In the genomic region with DNA sequence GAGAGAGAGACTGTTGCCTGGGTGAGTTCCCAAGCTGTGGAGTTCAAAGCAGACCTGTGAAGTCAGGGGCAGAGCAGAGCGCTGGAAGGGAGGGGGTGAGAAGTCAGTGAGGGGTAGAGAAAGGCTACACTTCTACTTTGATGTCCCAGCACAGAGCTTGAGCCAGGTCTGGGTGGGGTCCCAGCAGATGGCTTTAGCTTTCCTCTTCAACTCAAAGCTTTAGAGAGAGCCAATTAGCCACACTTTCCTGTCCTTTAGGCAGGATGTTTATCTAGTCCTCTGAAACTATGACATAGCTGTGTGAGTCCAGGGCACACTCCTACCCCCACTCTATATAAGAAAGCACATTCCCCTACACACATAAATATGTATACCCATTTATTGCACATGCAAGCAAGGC, we compare ENCODE assay signal across 14 mouse cellular contexts. TPM values are rescaled to one million over a fixed set of nuclear protein-coding genes. Genes with fewer than 3 reads are reported as not detected.
DNase-seq lines count a peak whose midpoint lies in the region; ATAC-seq and TF ChIP-seq lines count a peak whose summit lies in the region.
"Had no signal": no experiment of that assay in that cellular context is flagged by ENCODE, and none has a peak within 500 bp of the region (broad histone marks: within the 10 kb centered on the region; RNA-seq: fewer than 3 reads in every experiment).

No protein-coding gene starts in this region.

- H3K9ac ChIP-seq in heart, embryonic 11.5 days (ENCODE audit: low read depth, low read length): no peak overlapping the region
- H3K9ac ChIP-seq in lung, embryonic 14.5 days: no peak overlapping the region
- no peak overlapping the region for H3K9ac ChIP-seq in heart, embryonic 14.5 days (ENCODE audit: low read length)
- H3K9ac ChIP-seq in midbrain, embryonic 16.5 days (ENCODE audit: low read depth, low read length): no peak overlapping the region
- H3K9ac ChIP-seq: embryonic facial prominence, embryonic 15.5 days; hindbrain, embryonic 12.5 days; neural tube, embryonic 12.5 days had no signal

- no peak for DNase-seq in heart, embryonic 10.5 days (ENCODE audit: low spot score)
- peak; percentile 61 for DNase-seq in lung, embryonic 14.5 days
- DNase-seq in lung, adult 2 months: no peak
- no peak for DNase-seq in cerebellum, postnatal 14 days
- DNase-seq: cerebellum, adult 8-10 months; right cerebral cortex, adult 18-20 months; thymus, postnatal 36 days had no signal

- TF ChIP-seq POLR2A in lung, adult 2 months (IDR thresholded peaks at IDR 0.05; ENCODE audit: borderline replicate concordance, extremely low read depth, low read depth, low read length): no peak

- H3K4me3 ChIP-seq in heart, embryonic 10.5 days: no peak overlapping the region
- H3K4me3 ChIP-seq in heart, embryonic 11.5 days (ENCODE audit: low read depth, low read length): no peak overlapping the region
- no peak overlapping the region for H3K4me3 ChIP-seq in lung, embryonic 14.5 days (ENCODE audit: low read depth, low read length)
- H3K4me3 ChIP-seq in lung, adult 2 months (replicated peaks; ENCODE audit: extremely low read depth, low read depth, low read length): no peak overlapping the region
- no peak overlapping the region for H3K4me3 ChIP-seq in heart, embryonic 14.5 days (ENCODE audit: control insufficient read depth in 1 of 2, insufficient read depth in 1 of 2, low read depth in 1 of 2, low read length in 2 of 2)
- no peak overlapping the region for H3K4me3 ChIP-seq in midbrain, embryonic 16.5 days (ENCODE audit: low read depth, low read length)
- H3K4me3 ChIP-seq: embryonic facial prominence, embryonic 15.5 days; hindbrain, embryonic 12.5 days; layer of hippocampus, adult 2 months; neural tube, embryonic 12.5 days had no signal

- no peaks in the 10 kb centered on the region for H3K36me3 ChIP-seq in heart, embryonic 10.5 days
- H3K36me3 ChIP-seq in heart, embryonic 11.5 days (ENCODE audit: control insufficient read depth, insufficient read depth, low read length): no peaks in the 10 kb centered on the region
- no peaks in the 10 kb centered on the region for H3K36me3 ChIP-seq in lung, embryonic 14.5 days (ENCODE audit: insufficient read depth)
- no peaks in the 10 kb centered on the region for H3K36me3 ChIP-seq in heart, embryonic 14.5 days (ENCODE audit: control insufficient read depth, insufficient read depth, low read length)
- H3K36me3 ChIP-seq in midbrain, embryonic 16.5 days (ENCODE audit: control insufficient read depth, insufficient read depth, low read length): no peaks in the 10 kb centered on the region
- H3K36me3 ChIP-seq: embryonic facial prominence, embryonic 15.5 days; hindbrain, embryonic 12.5 days; neural tube, embryonic 12.5 days had no signal

- no peak; the same call in 1 of the 2 replicates for ATAC-seq in heart, embryonic 11.5 days (replicated peaks; ENCODE audit: insufficient number of reproducible peaks, low FRiP score, low TSS enrichment)
- ATAC-seq in lung, embryonic 14.5 days (ENCODE audit: insufficient read depth): peak; percentile 66
- ATAC-seq in heart, embryonic 14.5 days (ENCODE audit: insufficient number of reproducible peaks, insufficient read depth, low FRiP score, low read depth): peak; percentile 25; the same call in 1 of the 2 replicates
- peak; percentile 47; the same call in 1 of the 2 replicates for ATAC-seq in midbrain, embryonic 16.5 days

- H3K4me2 ChIP-seq in heart, embryonic 11.5 days: no peak overlapping the region
- no peak overlapping the region for H3K4me2 ChIP-seq in lung, embryonic 14.5 days
- no peak overlapping the region for H3K4me2 ChIP-seq in heart, embryonic 14.5 days (ENCODE audit: low read length)
- H3K4me2 ChIP-seq in midbrain, embryonic 16.5 days (ENCODE audit: low read length): no peak overlapping the region
- H3K4me2 ChIP-seq: embryonic facial prominence, embryonic 15.5 days; hindbrain, embryonic 12.5 days; neural tube, embryonic 12.5 days had no signal

- 0% methylated on average over 1 of the region's 1 CpGs for WGBS in heart, embryonic 10.5 days
- WGBS in heart, embryonic 11.5 days (ENCODE audit: insufficient replicate concordance): 7% methylated on average over 1 of the region's 1 CpGs
- WGBS in lung, embryonic 14.5 days: 5% methylated on average over 1 of the region's 1 CpGs
- WGBS in lung, adult 2 months: 24% methylated on average over 1 of the region's 1 CpGs
- WGBS in heart, embryonic 14.5 days: 10% methylated on average over 1 of the region's 1 CpGs
- 14% methylated on average over 1 of the region's 1 CpGs for WGBS in midbrain, embryonic 16.5 days

- peak overlapping the region; percentile 69; the same call in 1 of the 2 replicates for H3K27ac ChIP-seq in heart, embryonic 10.5 days
- H3K27ac ChIP-seq in heart, embryonic 11.5 days (ENCODE audit: low read depth, low read length): no peak overlapping the region
- 0 out of 2 replicates have a peak overlapping the region, but pooled peaks have one; percentile 7 for H3K27ac ChIP-seq in lung, embryonic 14.5 days (ENCODE audit: low read depth)
- peak overlapping the region; percentile 35 to 63; a peak in 3 of 4 replicates for H3K27ac ChIP-seq in heart, embryonic 14.5 days (replicated peaks in 1 of 2; ENCODE audit: control insufficient read depth in 1 of 2, insufficient read depth in 1 of 2, low read depth in 2 of 2, low read length in 2 of 2)
- no peak overlapping the region for H3K27ac ChIP-seq in midbrain, embryonic 16.5 days (ENCODE audit: low read length)
- H3K27ac ChIP-seq: embryonic facial prominence, embryonic 15.5 days; hindbrain, embryonic 12.5 days; layer of hippocampus, adult 2 months; neural tube, embryonic 12.5 days had no signal

- H3K9me3 ChIP-seq in heart, embryonic 10.5 days: no peaks in the 10 kb centered on the region
- no peaks in the 10 kb centered on the region for H3K9me3 ChIP-seq in heart, embryonic 11.5 days (replicated peaks; ENCODE audit: control insufficient read depth, low read length)
- H3K9me3 ChIP-seq in lung, embryonic 14.5 days (ENCODE audit: low read depth, low read length): no peaks in the 10 kb centered on the region
- H3K9me3 ChIP-seq in heart, embryonic 14.5 days (ENCODE audit: control insufficient read depth, low read length): no peaks in the 10 kb centered on the region
- H3K9me3 ChIP-seq in midbrain, embryonic 16.5 days (replicated peaks; ENCODE audit: control insufficient read depth, low read length, poor library complexity, severe bottlenecking): no peaks in the 10 kb centered on the region
- H3K9me3 ChIP-seq: embryonic facial prominence, embryonic 15.5 days; hindbrain, embryonic 12.5 days; neural tube, embryonic 12.5 days had no signal

- H3K27me3 ChIP-seq in heart, embryonic 10.5 days (ENCODE audit: insufficient read depth, poor library complexity, severe bottlenecking): peaks cover 6% of the 10 kb centered on the region; the same call in 1 of the 2 replicates
- no peaks in the 10 kb centered on the region for H3K27me3 ChIP-seq in heart, embryonic 11.5 days (ENCODE audit: control insufficient read depth, insufficient read depth, low read length)
- 0 out of 2 replicates have a peak, but pooled peaks cover under 1% of the 10 kb centered on the region for H3K27me3 ChIP-seq in lung, embryonic 14.5 days (ENCODE audit: insufficient read depth, low read length)
- no peaks in the 10 kb centered on the region for H3K27me3 ChIP-seq in heart, embryonic 14.5 days (ENCODE audit: control insufficient read depth, insufficient read depth, low read length)
- no peaks in the 10 kb centered on the region for H3K27me3 ChIP-seq in midbrain, embryonic 16.5 days (ENCODE audit: control insufficient read depth, insufficient read depth, low read depth, low read length)
- H3K27me3 ChIP-seq: embryonic facial prominence, embryonic 15.5 days; hindbrain, embryonic 12.5 days; neural tube, embryonic 12.5 days had no signal

- peaks cover 44% of the 10 kb centered on the region for H3K4me1 ChIP-seq in heart, embryonic 10.5 days
- peaks cover 19% of the 10 kb centered on the region for H3K4me1 ChIP-seq in heart, embryonic 11.5 days (ENCODE audit: control insufficient read depth, insufficient read depth, low read length)
- H3K4me1 ChIP-seq in lung, embryonic 14.5 days (ENCODE audit: insufficient read depth): no peaks in the 10 kb centered on the region
- peaks cover 19% of the 10 kb centered on the region for H3K4me1 ChIP-seq in lung, adult 2 months (ENCODE audit: control insufficient read depth, insufficient read depth, low read length)
- H3K4me1 ChIP-seq in heart, embryonic 14.5 days (ENCODE audit: control insufficient read depth in 2 of 2, insufficient read depth in 2 of 2, low read length in 2 of 2): peaks cover 8 to 17% of the 10 kb centered on the region in 2 experiments
- H3K4me1 ChIP-seq in midbrain, embryonic 16.5 days (ENCODE audit: control insufficient read depth, insufficient read depth, low read length): no peaks in the 10 kb centered on the region
- H3K4me1 ChIP-seq: embryonic facial prominence, embryonic 15.5 days; neural tube, embryonic 12.5 days had no signal

- no peak for TF ChIP-seq CTCF in lung, embryonic 14.5 days (IDR thresholded peaks at IDR 0.05; ENCODE audit: low read depth)
- no peak for TF ChIP-seq CTCF in lung, adult 2 months (IDR thresholded peaks at IDR 0.05; ENCODE audit: insufficient read depth, low read length)

RNA-seq across cellular contexts. Expression of a gene that starts 4.3 kb away (rescaled TPM):
- 7.0 and 23.8 TPM in 2 replicates for polyA plus RNA-seq in heart, embryonic 10.5 days (2016; fragmentation: Nextera tagmentation; extraction: Ambion mirVana)
- polyA plus RNA-seq in heart, embryonic 11.5 days (2014; fragmentation: Nextera tagmentation; extraction: Ambion mirVana): 8.9 and 9.7 TPM in 2 replicates
- 143 and 148 TPM in 2 replicates for polyA plus RNA-seq in lung, embryonic 14.5 days (2014; fragmentation: Nextera tagmentation; extraction: Ambion mirVana)
- polyA plus RNA-seq in lung, adult 2 months (2012; rRNA removed): 62.0 and 66.0 TPM in 2 replicates
- 26.2 and 26.8 TPM in 2 replicates for polyA plus RNA-seq in heart, embryonic 14.5 days (2014; fragmentation: Nextera tagmentation; extraction: Ambion mirVana)
- 24.8 and 26.3 TPM in 2 replicates for polyA plus RNA-seq in midbrain, embryonic 16.5 days (2015; fragmentation: Nextera tagmentation; extraction: Ambion mirVana)

Comparison
In these comparisons a context has a peak if more than half of its experiments do, and no peak if none do; other contexts are left out.
1. H3K27ac ChIP-seq: peak in heart, embryonic 10.5 days (single experiment), lung, embryonic 14.5 days (single experiment) and heart, embryonic 14.5 days (2 of 2); none in heart, embryonic 11.5 days (single experiment) and midbrain, embryonic 16.5 days (single experiment).